Mouse (Mus musculus): ENCODE measurements at regions not wholly inside any gene's neighbourhood (a gene's known extent, or its start where the extent isn't known, plus 50 kb on each side); places are given as distances from the start of the nearest gene placed in this dataset.

DNA sequence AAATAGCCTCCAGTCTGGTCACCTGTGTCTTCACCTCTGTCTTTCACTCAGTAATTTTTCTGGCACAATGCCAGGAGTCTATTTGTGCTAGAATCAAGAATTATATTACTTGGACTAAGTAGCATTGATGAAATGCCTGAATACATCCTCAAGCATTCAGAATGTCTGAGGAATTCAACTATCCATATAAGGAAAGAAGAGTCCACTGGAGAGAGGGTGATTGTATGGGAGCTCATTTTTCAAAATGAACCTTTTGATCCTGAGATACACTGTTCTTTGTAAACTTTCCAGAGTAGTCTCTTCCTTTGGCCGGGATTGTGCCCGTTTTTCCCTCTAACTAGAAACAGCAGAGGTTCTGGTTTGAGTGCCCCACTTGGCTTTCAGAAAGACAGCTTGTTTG lies 367.0 kb upstream of the Kif18a start:
- DNase-seq (ENCODE audit: low spot score): no peak

DNA sequence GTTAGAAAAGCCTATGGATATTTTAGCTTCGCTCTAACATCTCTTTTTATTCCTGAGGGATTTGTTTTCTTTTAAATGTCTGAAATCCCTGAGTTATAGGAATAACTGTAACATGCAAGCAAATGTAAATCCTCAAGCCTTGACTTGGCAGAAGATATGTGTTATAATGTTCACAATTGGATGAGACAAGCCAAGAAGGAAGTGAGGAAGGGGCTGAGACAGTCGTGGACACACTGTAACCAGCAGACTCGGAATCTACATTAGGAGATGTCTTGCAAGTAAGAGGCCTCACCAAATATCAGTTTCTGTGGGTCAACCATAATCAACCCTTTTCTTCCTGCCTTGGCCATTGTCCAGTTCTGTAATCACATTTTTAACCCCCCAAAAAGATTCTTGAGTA lies 366.6 kb upstream of the Kif18a start:
- no peak for DNase-seq (ENCODE audit: low spot score)

DNA sequence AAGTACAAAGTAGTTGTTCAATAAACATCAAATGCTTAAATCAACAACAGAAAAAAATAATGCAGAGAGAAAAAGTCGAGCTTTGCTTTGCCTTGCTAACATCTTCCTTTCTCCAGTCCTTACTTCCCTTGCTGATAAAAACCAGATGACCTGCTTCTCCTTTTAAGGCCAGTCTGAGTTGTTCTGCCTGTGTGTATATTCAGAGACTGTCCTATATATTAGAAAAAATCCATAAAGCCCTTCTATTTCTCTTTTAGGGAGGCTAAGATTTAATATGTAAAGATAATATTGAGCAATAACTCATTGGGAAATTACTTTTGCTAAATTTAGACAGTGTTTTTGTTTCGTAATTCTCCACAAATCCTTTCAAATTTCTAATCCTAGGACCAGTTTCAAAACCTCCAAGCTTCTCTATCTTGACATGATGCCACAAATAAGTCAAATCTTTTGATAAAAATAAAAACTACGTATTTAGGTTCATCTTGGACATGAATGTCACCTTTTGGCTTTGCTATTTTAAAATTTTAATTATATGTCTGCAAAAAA lies 361.0 kb upstream of the Kif18a start:
- DNase-seq (ENCODE audit: low spot score): no peak

DNA sequence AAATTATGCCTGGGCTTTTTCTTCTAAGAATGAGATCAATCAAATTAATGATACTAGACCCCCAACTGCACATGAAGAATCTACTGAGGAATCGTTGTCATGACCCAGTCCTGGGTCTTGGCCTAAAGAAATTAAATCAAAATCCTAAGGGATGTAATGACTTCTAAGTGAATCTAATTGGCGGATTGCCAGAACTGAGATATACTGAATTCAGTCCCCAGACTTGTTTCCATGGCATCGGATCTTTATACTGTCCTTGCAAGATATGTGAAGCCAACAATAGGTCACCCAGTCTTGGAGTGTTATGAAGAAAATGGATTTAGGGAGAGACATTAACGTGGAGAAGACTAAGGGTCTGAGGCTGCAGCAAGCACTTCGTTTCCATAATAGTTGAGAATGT lies 360.4 kb upstream of the Kif18a start:
- no peak for DNase-seq (ENCODE audit: low spot score)

DNA sequence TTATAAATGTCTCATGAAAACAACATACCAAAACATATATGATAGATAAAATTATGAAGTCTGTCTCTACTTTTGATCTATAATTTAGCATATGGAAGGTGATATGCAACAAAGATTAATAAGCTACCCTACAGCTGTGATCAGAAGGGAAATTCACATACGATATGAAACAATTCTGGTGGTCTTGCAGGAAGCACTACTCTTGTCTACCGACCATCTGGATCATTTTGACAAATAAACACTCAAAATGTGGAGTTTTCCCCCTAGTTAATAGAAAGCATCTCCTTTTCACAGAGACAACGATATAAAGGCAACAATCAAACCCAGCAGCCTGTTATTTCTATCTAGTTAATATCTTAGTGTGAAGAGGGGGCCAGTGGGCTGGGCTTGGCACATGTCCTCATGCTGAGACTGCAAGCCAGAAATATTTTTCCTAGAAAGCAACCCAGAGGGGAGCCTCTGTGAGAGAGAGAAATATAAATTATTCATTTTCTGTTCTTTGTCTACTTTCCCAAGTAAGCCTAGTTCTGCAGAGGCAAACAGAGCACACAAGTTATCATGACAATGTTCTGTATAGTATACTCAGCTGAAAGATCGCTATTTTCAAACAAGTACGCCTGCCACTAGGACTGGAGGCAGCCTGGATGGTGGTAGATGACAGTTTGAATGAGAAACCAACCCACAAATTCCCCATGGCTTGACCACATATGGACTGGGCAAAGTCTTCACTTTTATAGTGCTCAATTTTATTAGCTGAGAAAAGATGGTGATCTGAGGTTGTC lies 344.4 kb upstream of the Kif18a start:
- DNase-seq (ENCODE audit: low spot score): no peak

DNA sequence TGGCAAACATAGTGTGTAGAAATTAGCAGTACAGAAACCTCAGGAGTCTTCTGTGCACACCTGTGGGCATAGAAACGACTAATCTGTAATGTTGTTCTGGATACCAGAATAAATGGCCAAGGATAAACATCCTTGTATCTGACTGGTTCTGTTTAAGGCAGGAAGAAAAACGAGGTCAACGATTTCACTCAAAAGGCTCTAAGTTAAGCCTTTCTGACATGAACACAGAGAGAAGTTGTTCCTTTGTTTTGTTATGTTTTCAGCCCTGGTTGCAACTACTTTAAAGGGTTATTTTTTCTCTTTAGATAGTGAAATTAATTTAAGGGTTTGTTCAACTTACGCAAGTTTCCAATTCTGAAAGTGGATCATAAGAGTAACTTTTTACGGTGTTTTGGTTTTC lies 299.6 kb upstream of the Kif18a start:
- DNase-seq (ENCODE audit: low spot score): no peak

DNA sequence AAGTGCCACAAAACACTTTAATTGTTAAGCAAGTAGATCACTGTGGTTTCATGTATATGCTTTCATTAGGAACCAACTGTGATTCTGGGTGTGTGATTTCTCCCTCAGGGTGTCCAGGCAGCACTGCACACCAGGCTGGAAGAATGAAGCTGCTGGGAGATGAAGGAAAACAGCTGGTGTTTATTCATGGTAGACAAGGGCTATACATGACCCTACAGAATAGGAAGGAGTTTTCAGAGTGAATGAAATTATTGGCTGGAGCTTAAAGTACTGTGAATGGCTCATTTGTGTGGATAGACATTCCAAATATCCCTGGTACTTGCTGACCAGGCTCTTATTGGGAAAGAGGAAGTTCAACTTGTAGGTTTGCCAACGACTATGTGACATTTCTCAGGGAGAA lies 264.3 kb upstream of the Kif18a start:
- DNase-seq (ENCODE audit: low spot score): no peak

DNA sequence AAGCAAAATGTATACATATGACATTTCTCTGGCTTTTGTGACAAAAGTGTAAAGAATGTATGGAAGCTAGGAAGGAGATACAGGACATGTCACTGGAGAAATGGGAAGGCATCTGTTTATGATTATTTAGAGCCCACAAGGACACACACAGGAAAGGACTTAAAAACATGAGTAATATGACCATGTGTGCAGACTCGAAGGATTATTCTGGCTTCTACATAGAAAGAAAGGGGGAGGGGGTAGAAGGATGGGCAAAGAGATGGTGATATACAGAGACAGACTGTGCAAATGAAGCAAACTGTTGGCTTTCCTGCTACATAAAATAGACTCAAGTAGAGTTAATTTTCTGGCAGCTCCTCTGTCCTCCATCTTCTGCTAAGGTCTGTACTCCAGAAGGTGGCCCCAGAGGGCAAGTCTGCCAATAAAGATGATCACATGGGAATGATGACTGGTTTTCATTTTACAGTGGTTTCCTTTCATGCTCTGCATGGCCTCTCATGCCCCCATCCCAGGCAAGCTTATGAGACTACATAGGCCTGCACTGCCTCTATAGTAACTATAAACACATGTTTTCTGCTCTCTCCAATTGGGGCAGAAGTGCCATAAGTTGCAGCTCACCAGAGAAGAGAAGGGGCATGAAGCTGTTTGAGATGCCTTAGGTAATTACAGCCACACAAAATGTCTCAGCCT lies 263.4 kb upstream of the Kif18a start:
- DNase-seq (ENCODE audit: low spot score): peak; percentile 27

DNA sequence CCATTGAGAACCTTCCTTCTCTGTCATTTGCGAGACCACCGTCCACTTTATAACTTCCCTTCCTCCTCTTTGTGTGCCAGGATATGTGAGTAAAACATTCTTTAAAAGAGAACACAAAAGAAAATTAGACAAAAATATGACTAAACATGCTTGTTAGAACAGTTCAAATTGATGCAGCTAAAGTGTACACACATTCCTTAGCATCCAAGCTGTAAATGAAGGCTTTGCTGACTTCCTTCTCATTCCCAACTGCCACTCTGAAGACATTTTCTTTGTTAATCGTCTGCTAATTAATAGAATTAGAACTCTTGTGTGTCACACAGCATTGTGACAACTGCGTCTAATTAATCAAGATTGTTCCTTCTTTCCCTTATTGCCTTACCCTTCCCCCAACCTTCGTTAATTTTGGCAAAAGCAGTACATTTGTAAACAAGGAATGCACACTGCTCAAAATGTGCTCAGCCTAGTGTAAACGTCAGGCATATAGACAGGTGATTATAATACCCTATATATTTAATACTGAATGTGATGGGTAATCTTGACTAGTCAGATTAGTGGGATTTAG lies 242.3 kb upstream of the Kif18a start:
- no peak for DNase-seq (ENCODE audit: low spot score)
